15 mouse cellular contexts compared by ENCODE assay signal in genomic region chr5:90355824-90356223, GRCm38 (mm10).
"Had no signal": no experiment of that assay in that cellular context is flagged by ENCODE, and none has a peak within 500 bp of the region (broad histone marks: within the 10 kb centered on the region; RNA-seq: fewer than 3 reads in every experiment).

No protein-coding gene starts in this region.

- H3K4me3 ChIP-seq: limb, embryonic 13.5 days; midbrain, embryonic 15.5 days; stomach, embryonic 15.5 days had no signal

- H3K27ac ChIP-seq: kidney, postnatal 0 days; limb, embryonic 13.5 days; midbrain, embryonic 15.5 days; stomach, embryonic 15.5 days had no signal

- ATAC-seq: midbrain, embryonic 15.5 days had no signal

- H3K4me2 ChIP-seq: limb, embryonic 13.5 days; midbrain, embryonic 11.5 days; midbrain, embryonic 15.5 days; stomach, embryonic 15.5 days had no signal

- H3K27me3 ChIP-seq: limb, embryonic 13.5 days; midbrain, embryonic 15.5 days; stomach, embryonic 15.5 days had no signal

- H3K4me1 ChIP-seq: limb, embryonic 13.5 days; midbrain, embryonic 15.5 days; stomach, embryonic 15.5 days had no signal

- H3K9ac ChIP-seq: limb, embryonic 13.5 days; midbrain, embryonic 15.5 days; stomach, embryonic 15.5 days had no signal

- H3K9me3 ChIP-seq: limb, embryonic 13.5 days; midbrain, embryonic 15.5 days; stomach, embryonic 15.5 days had no signal

- H3K36me3 ChIP-seq: midbrain, embryonic 15.5 days; stomach, embryonic 15.5 days had no signal

- DNase-seq: kidney, adult 11 months; kidney, adult 9 months; kidney, postnatal 36 days; layer of hippocampus, adult 9-11 months; layer of hippocampus, postnatal 36 days; left cerebral cortex, postnatal 4 days; lung, adult 18-20 months; lung, postnatal 36 days; right cerebral cortex, postnatal 14 days; thymus, postnatal 4 days had no signal
